Mouse (Mus musculus) right cerebral cortex, postnatal 4 days (tissue): ENCODE measurements around the gene Aoah.

Experiments used
- DNase-seq: peaks from one replicate; pipeline ENCODE4 v3.0.0-alpha.2; 2022

The Aoah gene

DNA sequence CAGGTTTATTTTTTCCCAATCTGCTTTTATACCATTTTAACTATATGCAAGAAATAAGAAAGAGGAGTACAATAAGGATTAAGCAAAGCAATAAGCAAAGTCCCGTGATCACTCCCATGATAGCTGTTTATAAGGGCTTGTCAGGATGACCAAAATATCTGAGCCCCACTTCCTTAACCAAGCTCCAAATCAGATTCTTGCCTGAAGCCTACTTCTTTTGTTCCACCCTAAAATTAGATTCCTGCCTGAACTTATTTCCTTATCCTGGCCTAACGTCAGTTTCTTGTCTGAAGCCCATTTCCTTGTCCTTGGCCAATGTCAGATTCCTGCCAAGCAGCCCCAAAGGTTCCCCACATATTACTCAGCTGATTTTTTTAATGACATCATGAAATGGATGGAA lies 288.8 kb downstream of the Aoah start:
- no peak for DNase-seq
